Mouse (Mus musculus) forebrain, embryonic 14.5 days (tissue): Measurements from ENCODE around the gene Ccnyl1. TPM values are rescaled to one million over a fixed set of nuclear protein-coding genes. Genes with fewer than 3 reads are reported as not detected.

Source experiments
- ATAC-seq: fragments of 200-750 bp; cut with Nextera tagmentation; 2 replicates; pipeline ENCODE4 v1.8.0; 2017; ENCODE audit warnings: mild to moderate bottlenecking, moderate library complexity
- DNase-seq: peaks from one replicate; pipeline ENCODE4 v3.0.0-alpha.2; 2015; ENCODE audit warnings: low spot score
- H3K27ac ChIP-seq: fragments of 300-500 bp; sonication (generic); 2 replicates; pipeline ENCODE4 v1.5.1; 2014; ENCODE audit warnings: low read depth, mild to moderate bottlenecking, control low read depth, low read length, moderate library complexity
- H3K27me3 ChIP-seq: fragments of 300-500 bp; sonication (generic); replicated peaks from 2 replicates; pipeline ENCODE4 v1.6.1; 2014; ENCODE audit warnings: low read length, control low read depth, mixed read lengths; ENCODE audit not compliant: control insufficient read depth, insufficient read depth
- H3K36me3 ChIP-seq: fragments of 300-500 bp; sonication (generic); 2 replicates; pipeline ENCODE4 v1.6.1; 2014; ENCODE audit warnings: low read length, control low read depth; ENCODE audit not compliant: control insufficient read depth, insufficient read depth
- H3K4me1 ChIP-seq: fragments of 300-500 bp; sonication (generic); 2 replicates; pipeline ENCODE4 v1.6.1; 2014; ENCODE audit warnings: antibody characterized with exemption, low read length, control low read depth; ENCODE audit not compliant: control insufficient read depth, insufficient read depth
- H3K4me2 ChIP-seq: fragments of 300-500 bp; sonication (generic); 2 replicates; pipeline ENCODE4 v1.6.1; 2014; ENCODE audit warnings: mild to moderate bottlenecking, control low read depth, low read length
- H3K4me3 ChIP-seq: fragments of 300-500 bp; sonication (generic); 2 replicates; pipeline ENCODE4 v1.5.1; 2014; ENCODE audit warnings: low read depth, low read length, control low read depth
- H3K9ac ChIP-seq: fragments of 300-500 bp; sonication (generic); 2 replicates; pipeline ENCODE4 v1.6.1; 2014; ENCODE audit warnings: mild to moderate bottlenecking, low read length, control low read depth, moderate library complexity
- H3K9me3 ChIP-seq: fragments of 300-500 bp; sonication (generic); replicated peaks from 2 replicates; pipeline ENCODE4 v1.6.1; 2016; ENCODE audit warnings: low read length, control low read depth, mixed read lengths; ENCODE audit not compliant: control insufficient read depth
- WGBS: fragments of 180-500 bp; shearing (Covaris S2); extraction: QIAGEN DNeasy Blood & Tissue Kit; methylation state at CpG from one replicate; pipeline ENCODE4 v1.1.7; 2014; 5-methylcytosine and 5-hydroxymethylcytosine counted together
- polyA plus RNA-seq: library from polyadenylated mRNA; unstranded; fragments of >200 nt; fragmentation: Nextera tagmentation; extraction: Ambion mirVana; gene quantifications from 2 replicates; pipeline ENCODE4 v1.2.1, GENCODE M21; 2014

Gene Ccnyl1
- polyA plus RNA-seq, 1 experiment from 2014 or later = 6.6 TPM

- H3K4me3 ChIP-seq = no peak overlapping the region
- H3K36me3 ChIP-seq = no peaks in the 10 kb centered on the region
- 79% methylated on average over 7 of the region's 7 CpGs for WGBS
- ATAC-seq = no peak
- no peaks in the 10 kb centered on the region for H3K4me1 ChIP-seq
- H3K27ac ChIP-seq = no peak overlapping the region
- no peak overlapping the region for H3K9ac ChIP-seq
- no peaks in the 10 kb centered on the region for H3K27me3 ChIP-seq
- no peak overlapping the region for H3K4me2 ChIP-seq
- no peaks in the 10 kb centered on the region for H3K9me3 ChIP-seq
- no peak for DNase-seq
Observed at GRCm38 (mm10) chr1:64658876-64659275, 31.4 kb upstream of the Ccnyl1 start.

DNA sequence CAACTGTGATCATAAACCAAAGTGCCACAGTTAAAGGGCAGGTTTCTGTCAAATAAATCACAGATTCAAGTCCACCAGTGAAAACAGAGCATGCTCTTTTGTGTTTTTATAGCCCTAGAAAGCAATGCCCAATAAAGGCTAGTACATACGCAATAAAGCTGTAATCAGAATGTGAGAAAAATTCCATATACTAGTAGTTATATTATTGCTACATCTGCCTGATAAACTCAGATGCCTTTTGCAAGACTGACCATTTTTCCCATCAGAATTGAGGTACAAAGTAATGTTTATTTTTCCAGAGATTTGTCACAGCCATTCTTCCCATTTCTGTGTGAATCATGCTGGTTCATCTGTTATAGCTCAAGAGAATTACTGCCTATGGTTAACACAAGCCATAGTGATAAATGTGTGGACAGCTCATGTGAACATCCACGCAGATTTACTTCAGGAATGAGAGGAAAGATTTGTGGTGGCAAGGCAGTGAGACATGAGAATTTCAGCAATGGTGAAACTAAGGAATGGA lies 23.1 kb upstream of the Ccnyl1 start:
- no peak for DNase-seq
- no peak overlapping the region for H3K4me2 ChIP-seq
- H3K4me1 ChIP-seq = no peaks in the 10 kb centered on the region
- ATAC-seq = no peak
- H3K4me3 ChIP-seq = no peak overlapping the region
- no peak overlapping the region for H3K9ac ChIP-seq
- H3K9me3 ChIP-seq = no peaks in the 10 kb centered on the region
- WGBS = 89% methylated on average over 2 of the region's 2 CpGs
- no peak overlapping the region for H3K27ac ChIP-seq
- no peaks in the 10 kb centered on the region for H3K27me3 ChIP-seq
- no peaks in the 10 kb centered on the region for H3K36me3 ChIP-seq

DNA sequence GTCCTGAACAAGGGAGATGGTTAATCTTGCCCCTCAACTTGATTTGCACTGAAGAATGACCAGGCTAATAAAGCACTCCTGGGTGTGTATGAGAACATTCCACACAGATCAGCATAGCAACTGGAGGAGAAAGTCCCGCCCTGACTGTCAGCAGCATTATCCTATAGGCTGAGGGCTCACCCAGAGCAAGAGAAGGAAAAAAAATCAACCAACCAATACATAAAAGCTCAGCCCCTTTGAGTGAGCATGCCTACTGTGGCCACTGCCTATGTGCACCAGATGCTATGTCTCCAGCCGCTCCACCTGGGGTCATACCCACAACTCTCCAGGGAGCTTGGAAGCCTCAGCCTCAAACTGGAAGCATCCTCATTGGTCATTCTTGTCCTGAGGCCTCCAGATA lies 20.8 kb upstream of the Ccnyl1 start:
- ATAC-seq (no peak), DNase-seq (no peak)
- no peaks in the 10 kb centered on the region for H3K4me1 ChIP-seq
- no peaks in the 10 kb centered on the region for H3K9me3 ChIP-seq
- H3K4me2 ChIP-seq = no peak overlapping the region
- no peak overlapping the region for H3K4me3 ChIP-seq
- H3K27ac ChIP-seq = no peak overlapping the region
- no peak overlapping the region for H3K9ac ChIP-seq
- H3K36me3 ChIP-seq = no peaks in the 10 kb centered on the region
- no peaks in the 10 kb centered on the region for H3K27me3 ChIP-seq
- 76% methylated on average over 2 of the region's 2 CpGs for WGBS

DNA sequence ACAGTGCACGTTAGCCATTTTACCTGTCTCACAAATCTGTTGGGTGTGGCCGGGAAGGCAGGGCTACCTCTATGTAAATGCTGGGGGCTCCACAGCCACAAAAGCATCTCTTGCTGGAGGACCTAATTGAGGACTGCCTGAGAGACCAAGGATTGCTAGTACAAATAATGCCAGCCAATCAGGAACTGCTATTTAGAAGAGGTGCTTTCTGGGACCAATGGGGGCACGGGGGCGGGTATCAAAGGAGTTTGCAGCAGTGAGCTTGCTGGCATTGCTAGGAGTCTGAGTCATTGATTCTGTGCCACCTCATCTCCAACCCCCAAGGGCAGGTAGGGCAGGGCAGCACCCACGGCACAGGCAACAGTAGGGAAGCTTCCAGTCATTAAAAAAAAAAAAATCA lies 16.3 kb upstream of the Ccnyl1 start:
- no peaks in the 10 kb centered on the region for H3K4me1 ChIP-seq
- ATAC-seq (no peak), DNase-seq (no peak)
- H3K4me3 ChIP-seq = no peak overlapping the region
- no peaks in the 10 kb centered on the region for H3K9me3 ChIP-seq
- 92% methylated on average over 5 of the region's 5 CpGs for WGBS
- no peak overlapping the region for H3K27ac ChIP-seq
- H3K4me2 ChIP-seq = no peak overlapping the region
- H3K27me3 ChIP-seq = no peaks in the 10 kb centered on the region
- no peak overlapping the region for H3K9ac ChIP-seq
- H3K36me3 ChIP-seq = no peaks in the 10 kb centered on the region

DNA sequence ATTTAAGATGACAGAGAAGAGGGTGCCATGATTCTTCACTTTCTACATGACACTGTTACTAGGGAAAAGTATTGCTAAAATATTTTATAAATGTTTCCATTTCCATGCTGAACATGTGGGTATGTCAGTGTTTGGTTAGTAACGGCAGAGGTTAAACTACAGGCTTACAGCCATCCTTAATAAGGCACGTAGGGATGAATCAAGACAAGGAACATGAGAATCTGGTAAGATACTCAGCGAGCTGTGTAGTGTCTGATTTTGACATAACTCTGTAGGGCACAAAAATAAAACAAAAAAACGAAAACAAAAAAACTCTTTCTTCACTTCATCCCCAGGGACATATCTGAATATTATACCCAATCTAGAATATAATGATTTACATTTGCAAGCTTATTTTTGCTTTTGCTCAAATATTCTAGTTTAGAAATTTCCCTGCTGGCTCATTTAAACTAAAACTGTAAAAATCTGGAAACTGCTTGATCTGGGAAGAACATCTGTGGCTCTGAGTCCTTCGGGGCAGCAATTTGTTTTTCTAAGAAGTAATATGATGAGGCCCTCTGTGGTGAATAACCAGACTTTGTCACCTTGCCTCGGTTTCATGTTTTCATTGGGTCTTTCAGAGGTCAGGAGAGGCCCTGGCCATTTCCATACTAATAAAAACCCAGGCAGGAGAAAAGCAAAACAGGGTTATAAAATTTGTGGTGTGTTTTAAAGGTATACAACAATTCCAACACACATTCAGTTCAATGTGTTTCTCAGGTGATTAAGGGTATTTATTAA lies 14.0 kb upstream of the Ccnyl1 start:
- Histone ChIP-seq H3K4me3 (no peak overlapping the region), H3K27ac (no peak overlapping the region), H3K27me3 (no peaks in the 10 kb centered on the region), H3K36me3 (no peaks in the 10 kb centered on the region), H3K4me1 (no peaks in the 10 kb centered on the region), H3K9ac (no peak overlapping the region), H3K4me2 (no peak overlapping the region), H3K9me3 (no peaks in the 10 kb centered on the region)
- DNase-seq (no peak), ATAC-seq (no peak)
- WGBS = 80% methylated on average over 6 of the region's 6 CpGs

DNA sequence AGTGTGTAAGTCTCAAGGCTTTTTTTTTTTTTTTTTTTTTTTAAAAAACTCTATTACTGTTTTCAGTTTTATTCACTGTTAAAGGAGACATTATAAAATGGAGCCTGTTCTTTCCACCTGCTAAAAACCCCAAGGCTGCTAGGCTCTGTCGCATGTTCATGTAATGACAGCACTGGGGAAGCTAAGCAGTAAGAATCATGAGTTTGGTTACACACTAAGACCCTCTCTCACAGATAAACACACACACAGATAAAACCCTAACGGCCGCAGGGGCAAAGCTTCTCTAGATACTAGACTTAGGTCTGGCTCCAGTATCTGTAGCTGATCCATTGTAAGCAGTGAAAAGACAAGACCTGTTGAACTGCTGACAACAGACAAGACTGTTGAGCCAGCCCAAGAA lies 8.8 kb upstream of the Ccnyl1 start:
- Histone ChIP-seq H3K27ac (no peak overlapping the region), H3K9me3 (no peaks in the 10 kb centered on the region), H3K4me3 (no peak overlapping the region), H3K27me3 (no peaks in the 10 kb centered on the region), H3K9ac (no peak overlapping the region), H3K4me1 (no peaks in the 10 kb centered on the region), H3K4me2 (no peak overlapping the region), H3K36me3 (no peaks in the 10 kb centered on the region)
- WGBS = 97% methylated on average over 3 of the region's 3 CpGs
- ATAC-seq = no peak
- no peak for DNase-seq

GRCm38 (mm10) chr1:64683039-64683438 lies 7.2 kb upstream of the Ccnyl1 start:
- Histone ChIP-seq H3K27ac (no peak overlapping the region), H3K4me3 (no peak overlapping the region), H3K9ac (no peak overlapping the region), H3K27me3 (no peaks in the 10 kb centered on the region), H3K4me2 (no peak overlapping the region), H3K36me3 (no peaks in the 10 kb centered on the region), H3K9me3 (no peaks in the 10 kb centered on the region), H3K4me1 (no peaks in the 10 kb centered on the region)
- DNase-seq (no peak), ATAC-seq (no peak)
- WGBS = 97% methylated on average over 3 of the region's 3 CpGs

DNA sequence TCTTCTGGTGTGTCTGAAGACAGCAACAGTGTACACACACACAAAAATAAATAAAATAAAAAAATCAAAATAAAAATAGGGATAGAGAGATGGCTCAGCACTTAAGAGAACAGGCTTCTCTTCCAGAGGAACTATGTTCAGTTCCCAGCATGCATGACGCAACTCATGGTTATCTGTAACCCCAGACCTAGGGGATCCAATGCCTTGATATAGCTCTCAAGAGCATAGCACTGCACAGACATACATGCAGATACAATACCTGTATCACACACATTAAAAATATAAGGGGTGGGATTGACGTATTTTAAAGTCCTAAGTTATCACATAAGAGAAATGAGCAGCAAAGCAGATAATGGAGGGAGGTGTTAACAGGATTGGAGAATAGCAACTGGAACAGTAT lies 5.8 kb upstream of the Ccnyl1 start:
- WGBS = 95% methylated on average over 2 of the region's 2 CpGs
- Histone ChIP-seq H3K9ac (no peak overlapping the region), H3K27me3 (no peaks in the 10 kb centered on the region), H3K4me2 (no peak overlapping the region), H3K36me3 (no peaks in the 10 kb centered on the region), H3K4me3 (no peak overlapping the region), H3K9me3 (no peaks in the 10 kb centered on the region), H3K27ac (no peak overlapping the region), H3K4me1 (no peaks in the 10 kb centered on the region)
- no peak for DNase-seq
- no peak for ATAC-seq

DNA sequence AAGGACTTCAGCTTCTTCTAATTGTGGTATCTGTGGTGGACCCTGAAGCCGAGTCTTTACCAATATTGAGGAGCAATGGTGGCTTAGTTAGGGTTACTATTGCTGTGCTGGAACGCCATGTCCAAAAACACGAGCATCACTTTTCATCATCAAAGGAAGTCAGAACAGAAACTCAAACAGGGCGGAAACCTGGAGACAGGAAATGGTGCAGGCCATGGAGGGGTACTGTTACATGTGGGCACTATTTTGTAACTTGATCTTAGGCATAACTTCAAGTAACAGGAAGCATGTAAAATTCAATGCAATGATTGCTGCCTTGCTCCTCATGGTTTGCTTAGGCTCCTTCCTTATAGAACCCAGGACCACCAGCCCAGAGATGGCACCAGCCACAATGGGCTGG lies 2.2 kb upstream of the Ccnyl1 start:
- Histone ChIP-seq H3K27ac (no peak overlapping the region), H3K4me1 (peaks cover 9% of the 10 kb centered on the region; the same call in 1 of the 2 replicates), H3K9me3 (no peaks in the 10 kb centered on the region), H3K36me3 (no peaks in the 10 kb centered on the region), H3K27me3 (no peaks in the 10 kb centered on the region), H3K4me3 (no peak overlapping the region), H3K9ac (no peak overlapping the region), H3K4me2 (no peak overlapping the region)
- DNase-seq = no peak
- no peak for ATAC-seq
- 86% methylated on average over 4 of the region's 4 CpGs for WGBS
